Mouse (Mus musculus): ENCODE data around the gene Cd200r4. TPM values are rescaled to one million over a fixed set of nuclear protein-coding genes. Genes with fewer than 3 reads are reported as not detected.

Gene Cd200r4
- polyA plus RNA-seq, 1 experiment = not detected

DNA sequence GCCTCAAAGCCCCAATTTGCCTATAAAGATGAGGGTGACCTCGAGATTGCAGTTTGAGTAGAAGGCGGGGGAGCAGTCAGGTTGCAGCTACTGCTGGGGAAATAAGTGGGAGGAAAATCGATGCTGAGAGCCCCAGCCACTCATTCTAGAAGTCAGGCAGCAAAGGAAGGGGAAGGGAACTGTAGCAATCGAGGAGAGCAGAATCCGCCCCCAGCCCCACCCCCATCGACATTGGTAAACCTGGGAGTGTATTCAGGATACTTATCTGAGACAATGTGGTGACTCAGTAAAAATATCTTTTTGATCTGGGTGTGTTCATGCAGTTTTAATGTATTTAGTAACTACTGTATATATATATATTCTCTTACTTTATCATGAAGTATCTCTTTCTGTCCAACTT is 39.0 kb upstream of the Cd200r4 start:
- H3K9me3 ChIP-seq (replicated peaks; ENCODE audit: control insufficient read depth, insufficient read depth, low read length, poor library complexity, severe bottlenecking) = no peaks in the 10 kb centered on the region
- TF ChIP-seq EP300 (IDR thresholded peaks at IDR 0.05; ENCODE audit: insufficient read depth, low read depth, low read length) = no peak
- no peak for TF ChIP-seq POLR2A (IDR thresholded peaks at IDR 0.05; ENCODE audit: insufficient read depth, low read length)
- TF ChIP-seq CTCF (IDR thresholded peaks at IDR 0.05; ENCODE audit: low read depth, low read length) = no peak
- no peak overlapping the region for H3K9ac ChIP-seq (ENCODE audit: low read depth, poor library complexity, severe bottlenecking)
- H3K27me3 ChIP-seq (ENCODE audit: control insufficient read depth, insufficient read depth, low read length, poor library complexity, severe bottlenecking) = no peaks in the 10 kb centered on the region
- H3K36me3 ChIP-seq (ENCODE audit: control insufficient read depth, insufficient read depth, low read length, poor library complexity, severe bottlenecking) = no peaks in the 10 kb centered on the region
- no peaks in the 10 kb centered on the region for H3K4me1 ChIP-seq (ENCODE audit: control insufficient read depth, insufficient read depth, low read length)
- no peak overlapping the region for H3K4me3 ChIP-seq (ENCODE audit: low read depth, low read length)
- no peak overlapping the region for H3K27ac ChIP-seq (ENCODE audit: insufficient read depth, low read length)

DNA sequence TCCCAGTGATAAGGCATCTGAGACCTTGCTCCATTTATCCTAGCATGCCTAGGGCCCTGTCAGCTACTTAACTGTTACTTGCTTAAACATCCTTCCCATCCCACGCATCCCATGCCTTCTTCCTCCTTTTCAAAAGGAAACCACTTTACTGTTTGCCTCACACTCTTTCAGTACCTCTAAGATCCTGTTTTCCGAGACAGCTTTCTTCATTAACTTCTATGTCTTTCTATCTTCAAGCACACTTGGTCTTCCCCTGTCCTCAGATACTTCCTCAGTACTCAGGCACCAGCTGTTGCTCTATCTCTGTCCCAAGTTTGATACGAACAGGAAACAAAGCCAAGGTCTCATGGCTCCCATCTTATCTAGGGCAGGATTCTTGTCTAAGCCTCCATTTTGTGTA is 37.9 kb upstream of the Cd200r4 start:
- H3K36me3 ChIP-seq (ENCODE audit: control insufficient read depth, insufficient read depth, low read length, poor library complexity, severe bottlenecking) = no peaks in the 10 kb centered on the region
- no peak overlapping the region for H3K27ac ChIP-seq (ENCODE audit: insufficient read depth, low read length)
- TF ChIP-seq POLR2A (IDR thresholded peaks at IDR 0.05; ENCODE audit: insufficient read depth, low read length) (no peak), EP300 (IDR thresholded peaks at IDR 0.05; ENCODE audit: insufficient read depth, low read depth, low read length) (no peak), CTCF (IDR thresholded peaks at IDR 0.05; ENCODE audit: low read depth, low read length) (no peak)
- H3K27me3 ChIP-seq (ENCODE audit: control insufficient read depth, insufficient read depth, low read length, poor library complexity, severe bottlenecking) = no peaks in the 10 kb centered on the region
- no peak overlapping the region for H3K4me3 ChIP-seq (ENCODE audit: low read depth, low read length)
- no peaks in the 10 kb centered on the region for H3K4me1 ChIP-seq (ENCODE audit: control insufficient read depth, insufficient read depth, low read length)
- no peaks in the 10 kb centered on the region for H3K9me3 ChIP-seq (replicated peaks; ENCODE audit: control insufficient read depth, insufficient read depth, low read length, poor library complexity, severe bottlenecking)
- H3K9ac ChIP-seq (ENCODE audit: low read depth, poor library complexity, severe bottlenecking) = no peak overlapping the region

DNA sequence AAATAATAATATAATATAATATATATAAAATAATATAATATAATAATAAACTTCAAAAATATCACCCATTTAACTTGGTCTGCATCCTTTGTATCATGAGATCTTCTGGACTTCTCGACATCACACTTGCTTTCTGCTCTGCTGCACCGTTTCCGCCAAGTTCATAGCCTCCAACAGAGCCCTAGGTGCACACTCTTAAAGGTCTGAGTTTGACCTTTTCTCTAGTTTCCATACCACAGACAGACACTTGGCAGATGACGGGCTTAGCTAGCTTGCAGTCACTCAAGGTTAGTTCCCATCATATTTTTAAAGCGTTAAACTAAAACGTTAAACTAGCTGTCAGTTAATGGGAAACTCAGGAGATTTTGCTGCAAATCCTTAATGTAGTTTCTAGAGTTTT is 37.3 kb upstream of the Cd200r4 start:
- no peaks in the 10 kb centered on the region for H3K27me3 ChIP-seq (ENCODE audit: control insufficient read depth, insufficient read depth, low read length, poor library complexity, severe bottlenecking)
- H3K9me3 ChIP-seq (replicated peaks; ENCODE audit: control insufficient read depth, insufficient read depth, low read length, poor library complexity, severe bottlenecking) = no peaks in the 10 kb centered on the region
- H3K4me1 ChIP-seq (ENCODE audit: control insufficient read depth, insufficient read depth, low read length) = no peaks in the 10 kb centered on the region
- no peaks in the 10 kb centered on the region for H3K36me3 ChIP-seq (ENCODE audit: control insufficient read depth, insufficient read depth, low read length, poor library complexity, severe bottlenecking)
- no peak for TF ChIP-seq EP300 (IDR thresholded peaks at IDR 0.05; ENCODE audit: insufficient read depth, low read depth, low read length)
- no peak for TF ChIP-seq CTCF (IDR thresholded peaks at IDR 0.05; ENCODE audit: low read depth, low read length)
- no peak for TF ChIP-seq POLR2A (IDR thresholded peaks at IDR 0.05; ENCODE audit: insufficient read depth, low read length)
- no peak overlapping the region for H3K9ac ChIP-seq (ENCODE audit: low read depth, poor library complexity, severe bottlenecking)
- H3K27ac ChIP-seq (ENCODE audit: insufficient read depth, low read length) = no peak overlapping the region
- H3K4me3 ChIP-seq (ENCODE audit: low read depth, low read length) = no peak overlapping the region

DNA sequence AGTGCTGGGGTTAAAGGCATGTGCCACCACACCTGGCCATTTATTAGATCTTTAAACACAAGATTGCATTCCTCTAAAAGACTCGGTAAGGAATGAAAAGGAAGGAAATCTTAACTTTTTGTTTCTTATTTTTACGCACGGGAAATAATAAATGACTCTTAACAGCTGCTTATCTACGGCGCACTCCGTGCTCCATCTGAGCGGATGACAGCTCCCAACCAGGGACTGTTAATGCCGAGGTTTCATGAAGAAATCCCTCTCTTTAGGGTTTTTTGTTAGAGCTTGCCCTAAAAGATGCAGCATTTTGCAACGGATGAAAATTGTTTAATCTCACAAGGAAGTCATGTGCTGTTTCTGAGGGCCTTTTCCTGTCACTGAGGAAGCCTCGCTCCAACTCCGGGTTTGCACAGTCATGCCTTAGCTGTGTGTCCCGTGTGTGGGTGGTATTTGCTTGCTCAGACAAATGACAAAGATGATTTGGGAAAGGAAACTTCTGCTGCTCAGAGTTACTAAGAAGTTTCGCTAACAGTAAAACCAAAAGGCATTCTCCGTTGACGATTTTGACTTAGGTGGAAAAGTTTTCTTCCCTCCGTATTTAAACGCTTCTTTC is 32.9 kb upstream of the Cd200r4 start:
- H3K36me3 ChIP-seq (ENCODE audit: control insufficient read depth, insufficient read depth, low read length, poor library complexity, severe bottlenecking) = no peaks in the 10 kb centered on the region
- no peaks in the 10 kb centered on the region for H3K4me1 ChIP-seq (ENCODE audit: control insufficient read depth, insufficient read depth, low read length)
- H3K9me3 ChIP-seq (replicated peaks; ENCODE audit: control insufficient read depth, insufficient read depth, low read length, poor library complexity, severe bottlenecking) = no peaks in the 10 kb centered on the region
- no peak overlapping the region for H3K4me3 ChIP-seq (ENCODE audit: low read depth, low read length)
- no peak overlapping the region for H3K9ac ChIP-seq (ENCODE audit: low read depth, poor library complexity, severe bottlenecking)
- no peak for TF ChIP-seq CTCF (IDR thresholded peaks at IDR 0.05; ENCODE audit: low read depth, low read length)
- no peak for TF ChIP-seq POLR2A (IDR thresholded peaks at IDR 0.05; ENCODE audit: insufficient read depth, low read length)
- TF ChIP-seq EP300 (IDR thresholded peaks at IDR 0.05; ENCODE audit: insufficient read depth, low read depth, low read length) = no peak
- H3K27me3 ChIP-seq (ENCODE audit: control insufficient read depth, insufficient read depth, low read length, poor library complexity, severe bottlenecking) = no peaks in the 10 kb centered on the region
- no peak overlapping the region for H3K27ac ChIP-seq (ENCODE audit: insufficient read depth, low read length)

DNA sequence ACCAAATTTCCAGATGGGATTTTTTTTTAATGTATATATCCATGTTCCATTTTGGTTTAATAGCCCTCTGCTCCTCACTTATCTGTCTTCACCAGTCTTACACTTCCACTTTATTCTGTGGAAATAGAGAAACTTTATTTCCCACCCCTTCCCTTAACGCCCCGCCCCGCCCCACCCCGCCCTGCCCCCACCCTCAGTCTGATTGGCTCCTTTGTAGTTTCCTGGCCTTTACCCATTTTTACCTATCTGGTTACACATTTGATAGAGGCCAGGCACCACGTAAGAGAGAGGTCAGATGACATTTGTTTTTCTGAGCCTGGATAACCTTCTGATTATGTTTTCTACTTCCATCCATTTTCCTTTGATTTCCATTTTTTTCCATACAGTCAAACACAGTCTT is 32.0 kb upstream of the Cd200r4 start:
- no peak for TF ChIP-seq POLR2A (IDR thresholded peaks at IDR 0.05; ENCODE audit: insufficient read depth, low read length)
- TF ChIP-seq CTCF (IDR thresholded peaks at IDR 0.05; ENCODE audit: low read depth, low read length) = no peak
- TF ChIP-seq EP300 (IDR thresholded peaks at IDR 0.05; ENCODE audit: insufficient read depth, low read depth, low read length) = no peak
- no peaks in the 10 kb centered on the region for H3K36me3 ChIP-seq (ENCODE audit: control insufficient read depth, insufficient read depth, low read length, poor library complexity, severe bottlenecking)
- no peak overlapping the region for H3K9ac ChIP-seq (ENCODE audit: low read depth, poor library complexity, severe bottlenecking)

DNA sequence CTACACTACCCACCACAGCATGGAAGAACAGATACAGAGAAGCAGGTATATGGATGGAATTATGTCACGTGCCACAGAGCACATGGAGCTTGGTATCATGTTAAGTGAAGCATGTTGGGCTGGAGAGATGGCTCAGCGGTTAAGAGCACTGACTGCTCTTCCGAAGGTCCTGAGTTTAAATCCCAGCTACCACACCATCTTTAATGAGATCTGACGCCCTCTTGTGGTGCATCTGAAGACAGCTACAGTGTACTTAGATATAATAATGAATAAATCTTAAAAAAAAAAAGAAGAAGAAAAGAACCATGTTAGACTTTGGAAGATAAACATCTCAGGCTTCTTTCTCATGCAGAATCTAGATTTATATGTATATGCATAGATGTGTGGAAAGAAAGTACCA is 30.8 kb upstream of the Cd200r4 start:
- no peak for TF ChIP-seq EP300 (IDR thresholded peaks at IDR 0.05; ENCODE audit: insufficient read depth, low read depth, low read length)
- TF ChIP-seq CTCF (IDR thresholded peaks at IDR 0.05; ENCODE audit: low read depth, low read length) = no peak
- no peak for TF ChIP-seq POLR2A (IDR thresholded peaks at IDR 0.05; ENCODE audit: insufficient read depth, low read length)
- H3K27me3 ChIP-seq (ENCODE audit: control insufficient read depth, insufficient read depth, low read length, poor library complexity, severe bottlenecking) = no peaks in the 10 kb centered on the region
- no peak overlapping the region for H3K9ac ChIP-seq (ENCODE audit: low read depth, poor library complexity, severe bottlenecking)
- no peak overlapping the region for H3K4me3 ChIP-seq (ENCODE audit: low read depth, low read length)
- no peak overlapping the region for H3K27ac ChIP-seq (ENCODE audit: insufficient read depth, low read length)
- no peaks in the 10 kb centered on the region for H3K36me3 ChIP-seq (ENCODE audit: control insufficient read depth, insufficient read depth, low read length, poor library complexity, severe bottlenecking)
- H3K9me3 ChIP-seq (replicated peaks; ENCODE audit: control insufficient read depth, insufficient read depth, low read length, poor library complexity, severe bottlenecking) = no peaks in the 10 kb centered on the region
- no peaks in the 10 kb centered on the region for H3K4me1 ChIP-seq (ENCODE audit: control insufficient read depth, insufficient read depth, low read length)

More for the DNA sequence above, 32.0 kb upstream of the Cd200r4 start:
- no peaks in the 10 kb centered on the region for H3K4me1 ChIP-seq (ENCODE audit: control insufficient read depth, insufficient read depth, low read length)
- no peaks in the 10 kb centered on the region for H3K27me3 ChIP-seq (ENCODE audit: control insufficient read depth, insufficient read depth, low read length, poor library complexity, severe bottlenecking)
- no peaks in the 10 kb centered on the region for H3K9me3 ChIP-seq (replicated peaks; ENCODE audit: control insufficient read depth, insufficient read depth, low read length, poor library complexity, severe bottlenecking)
- H3K27ac ChIP-seq (ENCODE audit: insufficient read depth, low read length) = no peak overlapping the region
- no peak overlapping the region for H3K4me3 ChIP-seq (ENCODE audit: low read depth, low read length)
